Mouse (Mus musculus) left cerebral cortex, adult 18-20 months (tissue): ENCODE data around the gene Mbd6. TPM values are rescaled to one million over a fixed set of nuclear protein-coding genes. Genes with fewer than 3 reads are reported as not detected.

ENCODE experiments used
- DNase-seq, 2 experiments: peaks; one replicate each; pipeline ENCODE4 v3.0.0; 2021 to 2022; ENCODE audit warnings: low spot score in 2 of 2, mixed read lengths in 1 of 2
- total RNA-seq, 2 experiments: library from RNA; stranded (reverse); gene quantifications; 2 replicates each; pipeline ENCODE4 v1.2.3; 2021

Mbd6 gene
- total RNA-seq, 2 experiments from 2014 or later: 43.5 to 46.3 TPM

- peak in 1 of 2 experiments; percentile 38 for DNase-seq
Observed at GRCm38 (mm10) chr10:127289573-127290191, 864 bp upstream of the Mbd6 start.

GRCm38 (mm10) chr10:127288328-127288799, 454 bp downstream of the Mbd6 start:
- DNase-seq: no peak

GRCm38 (mm10) chr10:127287936-127288293, 903 bp downstream of the Mbd6 start:
- no peak for DNase-seq

GRCm38 (mm10) chr10:127287271-127287935, 1.4 kb downstream of the Mbd6 start:
- DNase-seq: no peak

- DNase-seq: no peak
Observed at GRCm38 (mm10) chr10:127286730-127287129, 2.1 kb downstream of the Mbd6 start.

- no peak for DNase-seq
Observed at GRCm38 (mm10) chr10:127286194-127286593, 2.6 kb downstream of the Mbd6 start.

GRCm38 (mm10) chr10:127285644-127286043, 3.2 kb downstream of the Mbd6 start:
- no peak for DNase-seq

GRCm38 (mm10) chr10:127284724-127285500, 3.9 kb downstream of the Mbd6 start:
- no peak for DNase-seq

- DNase-seq: no peak
Observed at GRCm38 (mm10) chr10:127284105-127284622, 4.7 kb downstream of the Mbd6 start.

GRCm38 (mm10) chr10:127282620-127283215, 6.1 kb downstream of the Mbd6 start:
- DNase-seq: no peak

GRCm38 (mm10) chr10:127281316-127281715, 7.5 kb downstream of the Mbd6 start:
- no peak for DNase-seq

GRCm38 (mm10) chr10:127279730-127280129, 9.1 kb downstream of the Mbd6 start:
- no peak for DNase-seq

- DNase-seq: no peak
Observed at GRCm38 (mm10) chr10:127274261-127275022, 14.4 kb downstream of the Mbd6 start.

- no peak for DNase-seq
Observed at GRCm38 (mm10) chr10:127272371-127272770, 16.4 kb downstream of the Mbd6 start.

- no peak for DNase-seq
Observed at GRCm38 (mm10) chr10:127269884-127270283, 18.9 kb downstream of the Mbd6 start.

- no peak for DNase-seq
Observed at GRCm38 (mm10) chr10:127269036-127269435, 19.8 kb downstream of the Mbd6 start.

GRCm38 (mm10) chr10:127268401-127268800, 20.4 kb downstream of the Mbd6 start:
- DNase-seq: no peak

- DNase-seq: no peak
Observed at GRCm38 (mm10) chr10:127267318-127267717, 21.5 kb downstream of the Mbd6 start.

GRCm38 (mm10) chr10:127266112-127267091, 22.4 kb downstream of the Mbd6 start, which contains the start of gene Dctn2:
TSS of gene Dctn2 (plus strand) at chr10:127266368.
- DNase-seq: peak; percentile 94 to 95
